Mouse (Mus musculus): Measurements from ENCODE around the gene Sphk2.

Gene Sphk2

DNA sequence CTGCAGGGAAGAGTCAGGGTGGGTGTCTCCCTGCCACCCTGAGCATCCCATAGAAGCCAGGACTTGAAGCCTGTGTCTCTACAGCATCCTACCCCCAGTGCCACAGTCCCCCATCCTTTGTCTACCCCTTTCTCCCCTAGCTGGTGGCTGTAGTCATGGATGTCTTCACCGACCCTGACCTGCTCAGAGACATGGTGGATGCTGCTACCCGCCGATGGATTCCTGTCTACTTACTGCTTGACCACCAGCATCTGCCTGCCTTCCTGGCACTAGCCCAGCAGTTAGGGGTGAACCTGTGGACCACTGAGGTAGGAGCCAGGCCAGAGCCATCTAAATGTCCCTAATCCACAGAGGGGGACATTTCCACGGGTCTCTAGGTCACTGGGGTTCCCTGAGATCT, 5.5 kb upstream of the Sphk2 start:
- DNase-seq = no peak

DNA sequence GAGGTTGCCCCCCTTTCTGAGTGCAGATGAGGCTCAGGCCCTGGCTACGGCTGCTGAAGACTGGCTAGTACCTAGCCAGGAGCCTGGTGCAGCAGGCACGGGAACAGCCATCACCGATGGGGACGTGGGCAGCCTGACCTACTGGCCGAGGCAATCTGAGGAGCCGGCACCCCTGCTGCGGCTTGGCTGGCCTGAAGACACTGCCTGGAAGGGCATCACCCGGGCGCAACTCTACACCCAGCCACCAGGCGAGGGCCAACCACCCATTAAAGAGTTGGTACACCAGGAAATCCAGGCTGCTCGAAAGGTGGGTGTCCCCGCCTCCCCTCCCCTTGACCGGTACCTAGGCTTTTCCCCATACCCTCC, 4.5 kb upstream of the Sphk2 start:
- no peak for DNase-seq

DNA sequence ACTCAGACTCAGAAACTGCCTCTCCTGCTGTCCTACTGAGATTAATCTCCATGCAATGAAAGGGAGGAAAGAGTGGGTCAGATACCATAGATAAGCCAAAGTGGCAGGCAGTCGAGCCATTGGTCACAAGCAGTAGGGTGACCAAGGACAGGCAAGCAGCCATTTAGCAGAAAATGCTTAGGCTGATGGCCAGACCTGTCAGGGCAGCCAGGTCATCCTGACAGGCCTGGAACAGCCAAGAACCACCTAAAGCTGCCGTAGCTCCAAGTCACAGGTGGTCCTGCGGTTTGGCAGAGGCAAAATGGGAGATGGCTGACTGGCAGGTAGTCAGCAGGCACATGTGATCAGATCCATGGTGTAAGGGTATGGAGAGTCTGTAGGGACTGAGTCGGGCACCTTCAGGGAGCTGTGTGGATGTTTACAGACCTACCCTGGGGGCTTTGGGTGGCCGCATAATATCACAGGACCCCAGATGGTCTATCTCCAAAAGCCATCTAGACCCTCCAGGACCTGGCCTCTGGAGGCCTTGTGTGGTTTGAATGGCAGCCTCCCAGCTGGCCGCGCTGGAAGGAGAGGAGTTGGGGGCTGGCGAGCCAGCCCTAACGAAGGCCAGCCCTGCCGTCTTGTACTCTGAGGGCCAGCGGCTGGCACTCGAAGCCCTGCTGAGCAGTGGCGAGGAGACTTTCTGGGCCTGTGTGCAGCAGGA, 4.0 kb upstream of the Sphk2 start:
- DNase-seq = no peak

- DNase-seq = no peak
Measured at GRCm38 (mm10) chr7:45721234-45721571, 3.4 kb upstream of the Sphk2 start.

DNA sequence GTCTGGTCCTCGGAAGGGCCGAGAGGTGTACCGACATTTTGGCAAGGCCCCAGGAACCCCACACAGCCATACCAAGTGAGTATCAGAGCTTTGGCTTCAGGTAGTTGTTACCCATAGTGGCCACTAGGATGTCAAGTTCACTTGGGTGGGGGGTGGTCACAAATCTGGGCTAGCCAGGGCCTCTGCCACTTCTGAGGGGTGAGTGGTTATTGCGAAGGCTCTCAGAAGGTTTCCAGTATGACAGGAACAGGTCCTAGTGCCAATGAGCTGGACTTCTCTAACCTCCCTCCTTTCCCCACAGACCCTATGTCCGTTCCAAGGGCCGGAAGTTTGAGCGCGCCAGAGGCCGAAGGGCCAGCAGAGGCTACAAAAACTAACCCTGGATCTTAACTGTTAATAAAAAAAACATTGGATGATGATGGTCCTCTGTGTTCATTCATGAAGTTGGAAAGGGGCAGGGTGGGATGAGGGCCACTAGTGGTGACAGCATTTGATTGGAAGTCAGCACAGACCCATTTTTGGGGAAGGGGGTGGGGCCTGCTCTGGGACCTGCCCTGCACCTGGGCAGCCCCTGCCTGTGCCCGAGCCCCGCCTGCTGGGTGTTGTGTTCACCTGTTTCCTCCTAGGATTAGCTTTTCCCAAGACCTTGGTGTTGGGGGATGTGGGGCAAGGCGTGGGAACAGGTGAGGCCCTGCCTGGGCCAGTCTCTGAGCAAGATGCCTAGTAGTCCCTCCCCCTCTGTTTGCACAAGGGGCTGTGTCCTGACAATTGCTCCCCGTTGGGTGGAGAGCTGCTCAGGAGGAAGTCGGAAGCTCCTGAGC, 2.8 kb upstream of the Sphk2 start, which contains the start of gene Fam83e:
Gene Fam83e (plus strand): TSS at position 800 of the 821 bp plus-strand sequence.
- no peak for DNase-seq

- no peak for DNase-seq
Measured at GRCm38 (mm10) chr7:45719738-45720412, 2.1 kb upstream of the Sphk2 start.

DNA sequence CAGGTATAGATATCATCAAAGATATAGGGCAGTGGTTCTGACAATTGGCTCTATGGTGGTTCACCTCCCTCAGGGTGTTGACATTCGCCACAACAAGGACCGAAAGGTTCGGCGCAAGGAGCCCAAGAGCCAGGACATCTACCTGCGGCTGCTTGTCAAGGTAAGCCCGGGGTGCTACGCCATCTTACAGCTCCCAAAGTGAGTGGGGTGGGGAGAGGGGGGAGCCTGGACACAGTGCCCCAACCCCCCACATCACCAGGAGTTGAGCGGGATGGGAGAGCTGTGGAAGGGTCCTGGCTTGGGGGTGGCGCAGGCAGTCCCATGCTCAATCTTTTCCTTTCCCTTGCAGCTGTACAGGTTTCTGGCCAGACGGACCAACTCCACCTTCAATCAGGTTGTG, 1.4 kb upstream of the Sphk2 start:
- no peak for DNase-seq

DNA sequence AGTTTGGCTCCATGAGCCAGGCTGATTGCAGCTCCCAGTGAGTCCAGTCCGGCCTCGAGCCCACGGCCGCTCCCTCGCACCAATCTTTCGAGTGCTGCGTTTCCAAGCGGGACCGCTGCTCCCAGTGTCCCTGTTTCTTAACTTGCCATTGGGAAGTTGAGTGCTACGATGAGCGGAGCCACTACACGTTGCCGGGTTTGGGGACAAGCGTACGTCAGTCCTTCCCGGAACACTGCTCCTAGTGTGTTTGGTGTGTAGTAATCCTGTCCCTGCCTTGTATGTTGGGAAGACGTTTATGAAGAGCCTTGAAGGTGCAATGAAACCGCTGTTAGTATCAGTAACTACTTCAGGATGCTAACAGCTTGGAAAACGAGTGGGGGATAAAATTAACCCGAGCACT, 529 bp upstream of the Sphk2 start:
- DNase-seq = no peak

DNA sequence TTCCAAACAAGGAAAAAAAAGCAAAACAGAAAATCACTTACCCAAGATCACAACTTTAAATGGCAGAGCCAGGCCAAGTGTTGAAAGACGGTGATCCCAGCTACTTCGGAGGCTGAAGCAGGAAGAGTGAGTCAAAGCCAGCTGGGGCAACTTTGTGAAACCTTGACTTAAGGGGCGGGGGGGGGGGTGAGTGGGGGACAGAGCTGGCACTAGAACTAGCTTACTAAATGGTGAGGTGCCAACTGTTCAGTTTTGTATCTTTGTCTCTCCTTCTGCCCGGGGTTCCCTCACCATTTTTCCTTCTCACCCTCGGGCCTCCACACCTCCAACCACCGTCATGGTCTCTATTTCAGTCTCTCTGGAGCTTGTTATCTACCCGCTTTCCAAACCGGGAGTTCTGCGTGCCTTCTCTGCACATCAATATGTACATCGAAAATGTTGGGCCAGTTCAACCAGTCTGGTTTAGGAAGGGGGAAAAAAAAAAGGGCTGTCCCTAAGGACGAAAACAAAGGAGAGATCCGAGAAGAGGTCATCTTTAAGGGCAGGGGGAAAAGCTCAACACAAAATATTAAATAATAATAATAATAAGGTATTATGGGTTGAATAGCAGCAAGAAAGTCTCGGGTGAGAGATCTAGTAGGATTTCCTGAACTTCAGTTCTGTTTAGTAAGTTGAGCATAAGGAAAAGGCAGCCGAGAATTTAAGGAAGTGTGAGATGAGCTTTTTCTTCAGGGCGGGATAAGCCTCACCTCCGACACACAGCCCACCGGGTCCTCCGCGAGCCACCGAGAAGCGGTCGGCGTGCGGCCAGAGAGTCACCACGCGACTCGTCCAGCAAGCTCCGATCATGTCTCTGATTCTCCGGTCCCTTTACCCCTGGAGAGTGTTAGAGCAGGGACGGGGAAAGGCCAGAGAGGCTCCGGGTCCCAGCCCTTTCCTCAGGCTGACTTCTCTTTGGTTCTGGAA, 567 bp downstream of the Sphk2 start:
- no peak for DNase-seq

- DNase-seq = no peak
Measured at GRCm38 (mm10) chr7:45716460-45716857, 1.3 kb downstream of the Sphk2 start.

DNA sequence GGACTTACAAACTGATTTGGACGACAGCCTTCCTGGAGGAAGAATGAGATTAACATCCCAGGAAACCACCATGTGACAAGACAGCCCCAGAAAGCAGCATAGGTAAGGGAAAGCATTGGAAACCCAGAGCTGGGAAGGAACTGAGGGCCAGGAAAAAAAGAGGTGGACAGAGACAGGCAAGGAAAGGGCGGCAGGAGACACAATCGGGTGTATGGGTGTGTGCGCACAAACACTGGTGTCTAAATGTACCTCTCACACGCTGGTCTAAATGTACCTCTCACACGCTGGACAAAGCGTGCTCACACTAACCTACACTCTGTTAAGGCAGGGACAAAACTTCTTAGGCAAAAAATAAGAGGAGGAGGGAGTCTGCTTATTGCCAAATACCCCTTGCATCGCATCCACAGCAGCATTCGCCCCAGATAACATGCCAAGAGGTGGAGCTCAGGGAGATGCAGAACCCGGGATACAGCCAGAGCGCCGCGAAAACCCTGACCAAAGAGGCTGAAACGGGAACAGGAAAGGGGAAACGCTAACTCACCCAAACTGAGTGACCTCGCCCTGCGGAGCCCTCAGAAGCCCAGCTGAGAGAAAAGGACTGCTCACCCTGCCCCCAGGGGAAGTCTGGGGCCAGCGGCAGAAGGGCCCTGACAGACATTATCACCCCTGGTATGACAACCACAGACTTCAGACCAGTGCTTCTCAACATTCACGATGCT, 1.9 kb downstream of the Sphk2 start:
- DNase-seq = no peak

DNA sequence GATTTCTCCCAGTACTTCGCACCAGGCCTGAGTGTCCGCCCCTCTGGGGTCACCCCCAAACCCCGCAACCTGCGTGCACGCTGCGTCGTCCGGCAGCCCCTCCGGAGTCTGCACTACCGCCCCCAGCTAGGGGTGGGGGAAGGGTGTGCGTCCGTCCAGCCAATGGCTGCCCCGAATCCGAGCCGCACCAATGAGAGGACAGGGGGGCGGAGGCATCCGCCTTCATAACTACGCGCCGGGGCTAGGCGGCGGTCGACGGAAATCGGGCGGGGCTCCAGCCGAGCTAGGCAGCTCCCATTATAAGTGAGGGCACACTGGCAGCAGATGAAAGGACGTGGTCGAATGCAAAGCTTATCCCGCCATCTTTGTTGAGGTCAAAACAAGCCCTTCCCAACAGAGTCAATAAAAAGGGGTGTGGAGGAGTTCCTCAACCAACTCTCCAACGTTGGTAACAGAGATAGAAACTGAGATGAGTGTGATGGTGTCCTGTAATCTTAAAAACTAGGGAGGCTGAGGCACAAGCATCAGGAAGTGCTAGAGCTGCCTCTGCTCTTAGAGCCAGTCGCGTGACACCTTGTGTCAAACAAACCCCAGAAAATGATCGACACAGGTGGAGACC, 2.6 kb downstream of the Sphk2 start, which contains the start of gene Rpl18:
Gene Rpl18 (plus strand): TSS at position 368 of the 619 bp plus-strand sequence.
- peak; percentile 99 for DNase-seq

- no peak for DNase-seq
Measured at GRCm38 (mm10) chr7:45714630-45715089, 3.1 kb downstream of the Sphk2 start.

DNA sequence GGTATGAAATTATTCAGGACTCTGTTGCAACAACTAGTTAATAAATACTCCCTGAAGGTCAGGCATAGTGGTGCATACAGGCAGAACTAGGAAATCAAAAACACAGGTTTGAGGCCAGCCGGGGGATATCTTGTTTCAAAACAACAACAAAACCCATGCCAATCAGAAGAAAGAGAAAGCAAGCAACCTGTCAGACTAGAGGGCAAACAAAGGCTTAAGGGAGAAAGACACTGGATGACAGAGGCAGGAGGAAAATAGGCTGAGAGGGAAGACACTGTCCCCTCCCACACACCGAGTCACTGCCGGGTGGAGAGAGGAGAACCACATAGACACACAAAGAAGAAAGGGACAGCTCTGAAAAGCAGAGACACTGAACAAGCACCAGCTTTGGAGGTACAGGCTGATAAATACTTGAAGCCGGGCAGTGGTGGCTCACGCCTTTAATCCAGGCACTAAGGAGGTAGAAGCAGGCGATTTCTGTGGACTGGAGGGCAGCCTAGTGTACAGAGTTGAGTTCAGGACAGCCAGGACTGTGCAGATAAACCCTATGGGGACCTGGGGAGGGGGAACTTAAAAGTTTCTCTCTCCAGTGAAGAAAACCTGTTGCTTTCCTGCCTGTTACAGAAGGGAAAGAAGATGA, 3.8 kb downstream of the Sphk2 start:
- DNase-seq = no peak

DNA sequence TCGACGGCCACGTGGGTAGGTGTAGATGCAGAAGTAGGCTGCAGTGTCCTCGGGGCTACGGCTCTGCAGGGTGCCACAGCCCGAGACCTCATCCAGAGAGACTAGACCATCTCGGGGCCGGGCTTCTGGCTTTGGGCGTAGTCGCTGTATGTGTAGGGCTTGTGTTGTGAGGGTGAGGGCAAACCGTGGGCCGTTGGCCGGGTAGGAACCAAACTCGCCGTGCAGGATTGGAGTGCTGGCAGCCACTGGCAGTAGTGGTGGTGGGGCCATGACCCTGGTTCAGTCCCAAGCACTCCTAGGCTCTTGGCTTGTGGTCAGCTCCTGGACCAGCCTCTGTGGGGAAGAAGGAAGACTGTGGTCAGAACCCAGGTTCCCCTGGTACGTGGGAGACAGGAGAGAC, 4.4 kb downstream of the Sphk2 start:
- DNase-seq = no peak

- DNase-seq = no peak
Measured at GRCm38 (mm10) chr7:45712022-45712757, 5.6 kb downstream of the Sphk2 start.

- no peak for DNase-seq
Measured at GRCm38 (mm10) chr7:45711316-45712021, 6.3 kb downstream of the Sphk2 start.

GRCm38 (mm10) chr7:45710477-45711191, 7.2 kb downstream of the Sphk2 start:
- DNase-seq = no peak
